Mouse (Mus musculus) hindbrain, embryonic 16.5 days (tissue): ENCODE data around the gene Cldn22. TPM values are rescaled to one million over a fixed set of nuclear protein-coding genes. Genes with fewer than 3 reads are reported as not detected.

Experiments
- ATAC-seq: fragments of 200-750 bp; cut with Nextera tagmentation; 2 replicates; pipeline ENCODE4 v1.8.0; 2017; ENCODE audit warnings: moderate TSS enrichment, moderate library complexity
- H3K27ac ChIP-seq: fragments of 300-500 bp; sonication (generic); 2 replicates; pipeline ENCODE4 v1.5.1; 2014; ENCODE audit warnings: low read depth, mild to moderate bottlenecking, control low read depth, low read length, moderate library complexity
- H3K27me3 ChIP-seq: fragments of 300-500 bp; sonication (generic); replicated peaks from 2 replicates; pipeline ENCODE4 v1.6.1; 2014; ENCODE audit warnings: low read length; ENCODE audit not compliant: control insufficient read depth, insufficient read depth
- H3K36me3 ChIP-seq: fragments of 300-500 bp; sonication (generic); 2 replicates; pipeline ENCODE4 v1.6.1; 2014; ENCODE audit warnings: mild to moderate bottlenecking, low read length, moderate library complexity, mixed read lengths; ENCODE audit not compliant: control insufficient read depth, insufficient read depth
- H3K4me1 ChIP-seq: fragments of 300-500 bp; sonication (generic); 2 replicates; pipeline ENCODE4 v1.6.1; 2014; ENCODE audit warnings: low read depth, low read length; ENCODE audit not compliant: control insufficient read depth, insufficient read depth
- H3K4me2 ChIP-seq: fragments of 300-500 bp; sonication (generic); 2 replicates; pipeline ENCODE4 v1.6.1; 2014; ENCODE audit warnings: mild to moderate bottlenecking, low read length, control low read depth, moderate library complexity
- H3K4me3 ChIP-seq: fragments of 300-500 bp; sonication (generic); 2 replicates; pipeline ENCODE4 v1.5.1; 2014; ENCODE audit warnings: mild to moderate bottlenecking, low read length, control low read depth, moderate library complexity
- H3K9ac ChIP-seq: fragments of 300-500 bp; sonication (generic); 2 replicates; pipeline ENCODE4 v1.6.1; 2014; ENCODE audit warnings: low read depth, mild to moderate bottlenecking, control low read depth, low read length, moderate library complexity
- H3K9me3 ChIP-seq: fragments of 300-500 bp; sonication (generic); 2 replicates; pipeline ENCODE4 v1.6.1; 2014; ENCODE audit warnings: mild to moderate bottlenecking, low read length, moderate library complexity; ENCODE audit not compliant: control insufficient read depth
- WGBS: fragments of 180-500 bp; shearing (Covaris S2); extraction: QIAGEN DNeasy Blood & Tissue Kit; methylation state at CpG from one replicate; pipeline ENCODE4 v1.1.7; 2014; 5-methylcytosine and 5-hydroxymethylcytosine counted together
- polyA plus RNA-seq: library from polyadenylated mRNA; unstranded; fragments of >200 nt; fragmentation: Nextera tagmentation; extraction: Ambion mirVana; gene quantifications from 2 replicates; pipeline ENCODE4 v1.2.1, GENCODE M21; 2015

The Cldn22 gene
- polyA plus RNA-seq, 1 experiment from 2014 or later, result not detected

DNA sequence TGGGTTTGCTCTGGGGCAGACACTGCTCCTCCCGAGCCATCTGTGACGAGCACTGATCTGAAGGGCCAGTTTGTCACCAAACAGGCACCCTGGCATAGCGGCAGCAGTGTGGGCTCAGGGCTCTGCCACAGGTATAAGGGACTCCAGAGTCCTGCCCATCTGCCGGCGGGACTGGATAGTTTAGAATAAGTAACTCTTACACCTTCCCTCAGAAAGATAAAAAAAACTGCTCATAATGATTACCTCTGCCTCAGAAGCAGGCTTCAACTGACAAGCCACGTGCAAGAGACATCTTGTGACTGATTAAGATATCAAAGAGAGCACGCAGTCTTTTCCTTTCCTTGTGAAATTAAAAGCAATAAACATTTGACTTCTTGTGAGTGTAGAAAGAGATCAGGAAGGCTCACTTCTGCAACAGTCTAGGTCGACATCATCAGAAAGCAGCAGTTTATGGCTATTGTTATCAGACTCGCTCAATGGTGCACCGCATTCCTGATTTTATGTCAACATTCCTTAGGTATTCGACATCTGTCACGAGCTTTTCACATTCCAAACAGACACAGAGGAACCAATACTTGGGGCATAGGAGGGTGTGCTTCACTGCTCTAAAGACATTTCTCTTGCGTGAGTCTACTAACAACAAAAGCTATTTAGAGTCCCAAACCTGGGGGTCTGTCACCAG is 50.4 kb downstream of the Cldn22 start:
- H3K4me3 ChIP-seq, result no peak overlapping the region
- no peak overlapping the region for H3K4me2 ChIP-seq
- no peaks in the 10 kb centered on the region for H3K4me1 ChIP-seq
- no peak for ATAC-seq
- H3K9ac ChIP-seq, result no peak overlapping the region
- no peaks in the 10 kb centered on the region for H3K9me3 ChIP-seq
- no peak overlapping the region for H3K27ac ChIP-seq
- no peaks in the 10 kb centered on the region for H3K36me3 ChIP-seq
- H3K27me3 ChIP-seq, result no peaks in the 10 kb centered on the region
- WGBS, result 73% methylated on average over 13 of the region's 13 CpGs

Other genes starting within 250 kb of the Cldn22 start
- 4.6 and 6.5 TPM in 2 replicates for gene Ing2, start 148.9 kb upstream of the Cldn22 start, polyA plus RNA-seq
- 24.7 and 28.5 TPM in 2 replicates for gene Cdkn2aip, start 110.5 kb upstream of the Cldn22 start, polyA plus RNA-seq
- gene Cldn24, start 2.3 kb upstream of the Cldn22 start, polyA plus RNA-seq, result not detected in 2 replicates
- gene Wwc2, start 166.4 kb downstream of the Cldn22 start, polyA plus RNA-seq, result 5.4 and 5.8 TPM in 2 replicates